39 mouse cellular contexts compared by ENCODE assay signal in genomic region chr13:111304736-111305135, GRCm38 (mm10). TPM values are rescaled to one million over a fixed set of nuclear protein-coding genes. Genes with fewer than 3 reads are reported as not detected.
"Had no signal": no experiment of that assay in that cellular context is flagged by ENCODE, and none has a peak within 500 bp of the region (broad histone marks: within the 10 kb centered on the region; RNA-seq: fewer than 3 reads in every experiment).

No protein-coding gene starts in this region.

- H3K27me3 ChIP-seq: heart, embryonic 12.5 days; heart, embryonic 15.5 days; hindbrain, embryonic 13.5 days; hindbrain, embryonic 15.5 days; kidney, embryonic 15.5 days; limb, embryonic 13.5 days; limb, embryonic 15.5 days; liver, embryonic 12.5 days had no signal

- H3K4me3 ChIP-seq: heart, embryonic 10.5 days; heart, embryonic 12.5 days; heart, embryonic 15.5 days; hindbrain, embryonic 13.5 days; hindbrain, embryonic 15.5 days; kidney, embryonic 15.5 days; limb, embryonic 13.5 days; limb, embryonic 15.5 days; liver, embryonic 12.5 days had no signal

- DNase-seq: gastrocnemius, postnatal 14 days; gastrocnemius, postnatal 36 days; heart, adult 18-20 months; heart, postnatal 14 days; heart, postnatal 36 days; kidney, adult 11 months; kidney, adult 2 months; kidney, adult 9 months; kidney, postnatal 14 days; kidney, postnatal 36 days; layer of hippocampus, adult 9-11 months; layer of hippocampus, postnatal 36 days; left cerebral cortex, postnatal 4 days had no signal

- ATAC-seq: forebrain, postnatal 0 days; hindbrain, postnatal 0 days; intestine, embryonic 16.5 days; liver, embryonic 12.5 days had no signal

- H3K9ac ChIP-seq: forebrain, postnatal 0 days; heart, embryonic 12.5 days; heart, embryonic 15.5 days; hindbrain, embryonic 13.5 days; hindbrain, embryonic 15.5 days; kidney, embryonic 15.5 days; limb, embryonic 13.5 days; limb, embryonic 15.5 days; liver, embryonic 12.5 days had no signal

- H3K36me3 ChIP-seq: heart, embryonic 10.5 days; heart, embryonic 12.5 days; heart, embryonic 15.5 days; hindbrain, embryonic 13.5 days; hindbrain, embryonic 15.5 days; kidney, embryonic 15.5 days; limb, embryonic 13.5 days; limb, embryonic 15.5 days; liver, embryonic 12.5 days had no signal

- H3K27ac ChIP-seq: heart, embryonic 10.5 days; heart, embryonic 15.5 days; hindbrain, embryonic 13.5 days; hindbrain, embryonic 15.5 days; hindbrain, postnatal 0 days; kidney, embryonic 15.5 days; kidney, postnatal 0 days; limb, embryonic 13.5 days; limb, embryonic 15.5 days; liver, embryonic 12.5 days had no signal

- H3K4me2 ChIP-seq: heart, embryonic 12.5 days; heart, embryonic 15.5 days; hindbrain, embryonic 13.5 days; hindbrain, embryonic 15.5 days; kidney, embryonic 15.5 days; limb, embryonic 13.5 days; limb, embryonic 15.5 days; liver, embryonic 12.5 days had no signal

- H3K9me3 ChIP-seq: heart, embryonic 10.5 days; heart, embryonic 12.5 days; heart, embryonic 15.5 days; hindbrain, embryonic 13.5 days; hindbrain, embryonic 15.5 days; kidney, embryonic 15.5 days; limb, embryonic 13.5 days; limb, embryonic 15.5 days; liver, embryonic 12.5 days had no signal

- H3K4me1 ChIP-seq: heart, embryonic 10.5 days; liver, embryonic 12.5 days had no signal

RNA-seq across cellular contexts. Expression of gene Actbl2, which starts 49.9 kb away (rescaled TPM):
- total RNA-seq: forebrain, postnatal 0 days; gastrocnemius, adult 18-20 months; gastrocnemius, adult 8-10 months; gastrocnemius, postnatal 14 days; gastrocnemius, postnatal 36 days; heart, adult 18-20 months; heart, postnatal 14 days; heart, postnatal 36 days; hematopoietic stem cell, adult 5-6 weeks; layer of hippocampus, adult 18-20 months; layer of hippocampus, postnatal 14 days; layer of hippocampus, postnatal 36 days; left cerebral cortex, adult 18-20 months; left cerebral cortex, postnatal 25 days; left cerebral cortex, postnatal 4 days; liver, adult 2 months had no signal
- polyA plus RNA-seq: forebrain, postnatal 0 days; heart, embryonic 10.5 days; heart, embryonic 12.5 days; heart, embryonic 15.5 days; heart, postnatal 0 days; hindbrain, embryonic 11.5 days; hindbrain, embryonic 13.5 days; hindbrain, embryonic 15.5 days; hindbrain, postnatal 0 days; intestine, embryonic 14.5 days; intestine, embryonic 16.5 days; kidney, adult 2 months; kidney, embryonic 15.5 days; kidney, postnatal 0 days; large intestine, adult 2 months; limb, embryonic 11.5 days; limb, embryonic 13.5 days; limb, embryonic 15.5 days; liver, adult 2 months; liver, embryonic 12.5 days had no signal
